Mouse (Mus musculus): Measurements from ENCODE around the gene Plk3. TPM values are rescaled to one million over a fixed set of nuclear protein-coding genes. Genes with fewer than 3 reads are reported as not detected.

Plk3 gene
- polyA plus RNA-seq, 1 experiment from 2014 or later, result 4.0 TPM

- ATAC-seq (no peak), DNase-seq (ENCODE audit: low spot score) (peak; percentile 68)
- Histone ChIP-seq H3K27ac (ENCODE audit: low read length) (no peak overlapping the region), H3K4me1 (ENCODE audit: insufficient read depth, low read depth, low read length) (no peaks in the 10 kb centered on the region), H3K4me2 (replicated peaks; ENCODE audit: low read depth, low read length) (no peak overlapping the region), H3K36me3 (ENCODE audit: insufficient read depth, low read length) (no peaks in the 10 kb centered on the region), H3K4me3 (ENCODE audit: low read depth, low read length) (no peak overlapping the region), H3K9ac (replicated peaks; ENCODE audit: low read depth) (no peak overlapping the region), H3K9me3 (ENCODE audit: low read length) (no peaks in the 10 kb centered on the region), H3K27me3 (replicated peaks; ENCODE audit: insufficient read depth, low read length) (no peaks in the 10 kb centered on the region)
- TF ChIP-seq EP300 (IDR thresholded peaks at IDR 0.05) (no peak), CTCF (IDR thresholded peaks at IDR 0.05) (peak; percentile 53)
- WGBS, result 36% methylated on average over 4 of the region's 4 CpGs
These were observed 6.8 kb upstream of the Plk3 start for GRCm38 (mm10) chr4:117140613-117141012.

- no peak overlapping the region for H3K4me2 ChIP-seq (replicated peaks; ENCODE audit: low read depth, low read length)
- ATAC-seq (peak; percentile 35; the same call in 1 of the 2 replicates), DNase-seq (ENCODE audit: low spot score) (peak; percentile 73)
- no peaks in the 10 kb centered on the region for H3K36me3 ChIP-seq (ENCODE audit: insufficient read depth, low read length)
- TF ChIP-seq CTCF (IDR thresholded peaks at IDR 0.05) (peak; percentile 83), EP300 (IDR thresholded peaks at IDR 0.05) (no peak)
- H3K4me3 ChIP-seq (ENCODE audit: low read depth, low read length), result no peak overlapping the region
- H3K27me3 ChIP-seq (replicated peaks; ENCODE audit: insufficient read depth, low read length), result no peaks in the 10 kb centered on the region
- no peak overlapping the region for H3K9ac ChIP-seq (replicated peaks; ENCODE audit: low read depth)
- WGBS, result 1% methylated on average over 2 of the region's 2 CpGs
- no peaks in the 10 kb centered on the region; the same call in 1 of the 2 replicates for H3K4me1 ChIP-seq (ENCODE audit: insufficient read depth, low read depth, low read length)
- no peak overlapping the region for H3K27ac ChIP-seq (ENCODE audit: low read length)
- H3K9me3 ChIP-seq (ENCODE audit: low read length), result no peaks in the 10 kb centered on the region
These were observed 5.5 kb upstream of the Plk3 start for GRCm38 (mm10) chr4:117139217-117139612.

DNA sequence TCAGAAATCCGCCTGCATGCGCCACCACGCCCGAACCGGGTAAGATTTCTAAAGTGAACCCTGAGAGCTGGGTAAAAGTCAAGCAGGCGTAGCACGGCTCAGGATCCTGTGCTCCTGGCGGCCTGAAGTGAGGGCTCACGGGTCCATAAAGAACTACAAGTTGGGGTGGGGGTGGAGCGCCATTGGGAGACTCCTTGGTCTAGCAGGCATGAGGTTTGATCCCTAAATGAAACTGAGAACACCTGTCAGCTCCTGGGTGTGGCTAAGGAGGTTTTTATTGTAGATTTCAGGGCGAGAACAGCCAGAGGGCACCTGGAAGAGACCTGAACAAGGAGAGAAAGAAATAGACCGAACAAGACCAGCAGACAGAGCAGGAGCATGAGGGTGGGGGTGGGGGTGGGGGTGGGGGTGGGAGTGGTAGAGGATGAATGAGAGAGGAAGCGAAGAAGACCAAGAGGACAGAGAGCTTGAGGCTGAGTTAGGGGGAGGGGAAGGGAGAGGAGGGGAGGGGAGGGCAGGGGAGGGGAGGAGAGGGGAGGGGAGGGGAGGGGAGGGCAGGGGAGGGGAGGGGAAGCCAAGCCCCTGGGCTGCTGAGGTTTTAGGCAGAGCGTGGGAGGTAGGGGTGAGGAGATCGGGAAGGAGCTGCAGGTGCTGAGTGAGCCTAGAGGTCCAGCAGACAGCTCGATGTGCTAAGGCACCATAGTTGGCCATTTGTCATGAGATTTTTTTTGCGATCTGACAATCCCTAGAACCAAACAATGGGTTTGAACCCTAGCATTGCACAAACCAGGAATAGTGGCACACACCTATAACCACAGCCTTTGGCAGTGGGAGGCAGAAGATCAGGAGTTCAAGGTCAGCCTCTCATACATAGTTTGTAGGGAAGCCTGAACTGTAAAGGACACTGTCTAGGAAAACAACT lies 4.8 kb upstream of the Plk3 start:
- WGBS, result 63% methylated on average over 16 of the region's 17 CpGs
- no peaks in the 10 kb centered on the region; the same call in 1 of the 2 replicates for H3K4me1 ChIP-seq (ENCODE audit: insufficient read depth, low read depth, low read length)
- no peak for ATAC-seq

GRCm38 (mm10) chr4:117136034-117136433 lies 2.3 kb upstream of the Plk3 start:
- Histone ChIP-seq H3K27ac (ENCODE audit: low read length) (peak overlapping the region; percentile 69), H3K9ac (replicated peaks; ENCODE audit: low read depth) (no peak overlapping the region), H3K36me3 (ENCODE audit: insufficient read depth, low read length) (no peaks in the 10 kb centered on the region), H3K27me3 (replicated peaks; ENCODE audit: insufficient read depth, low read length) (no peaks in the 10 kb centered on the region), H3K4me2 (replicated peaks; ENCODE audit: low read depth, low read length) (no peak overlapping the region), H3K4me3 (ENCODE audit: low read depth, low read length) (no peak overlapping the region), H3K4me1 (ENCODE audit: insufficient read depth, low read depth, low read length) (peaks cover 3% of the 10 kb centered on the region), H3K9me3 (ENCODE audit: low read length) (no peaks in the 10 kb centered on the region)
- TF ChIP-seq CTCF (IDR thresholded peaks at IDR 0.05) (no peak), EP300 (IDR thresholded peaks at IDR 0.05) (peak; percentile 88)
- 18% methylated on average over 8 of the region's 8 CpGs for WGBS
- ATAC-seq (peak; percentile 68), DNase-seq (ENCODE audit: low spot score) (peak; percentile 86)

More for the DNA sequence above, 4.8 kb upstream of the Plk3 start:
- Histone ChIP-seq H3K9me3 (ENCODE audit: low read length) (no peaks in the 10 kb centered on the region), H3K4me3 (ENCODE audit: low read depth, low read length) (no peak overlapping the region), H3K4me2 (replicated peaks; ENCODE audit: low read depth, low read length) (no peak overlapping the region), H3K9ac (replicated peaks; ENCODE audit: low read depth) (no peak overlapping the region), H3K27ac (ENCODE audit: low read length) (no peak overlapping the region), H3K36me3 (ENCODE audit: insufficient read depth, low read length) (no peaks in the 10 kb centered on the region), H3K27me3 (replicated peaks; ENCODE audit: insufficient read depth, low read length) (no peaks in the 10 kb centered on the region)
- TF ChIP-seq CTCF (IDR thresholded peaks at IDR 0.05) (no peak), EP300 (IDR thresholded peaks at IDR 0.05) (no peak)
- no peak for DNase-seq (ENCODE audit: low spot score)

GRCm38 (mm10) chr4:117134601-117134995 lies 835 bp upstream of the Plk3 start:
- H3K4me2 ChIP-seq (replicated peaks; ENCODE audit: low read depth, low read length), result no peak overlapping the region
- peaks cover 3% of the 10 kb centered on the region for H3K4me1 ChIP-seq (ENCODE audit: insufficient read depth, low read depth, low read length)
- WGBS, result 13% methylated on average over 2 of the region's 2 CpGs
- H3K27me3 ChIP-seq (replicated peaks; ENCODE audit: insufficient read depth, low read length), result no peaks in the 10 kb centered on the region
- DNase-seq (ENCODE audit: low spot score), result no peak
- H3K36me3 ChIP-seq (ENCODE audit: insufficient read depth, low read length), result no peaks in the 10 kb centered on the region
- no peak overlapping the region for H3K27ac ChIP-seq (ENCODE audit: low read length)
- TF ChIP-seq CTCF (IDR thresholded peaks at IDR 0.05) (no peak), EP300 (IDR thresholded peaks at IDR 0.05) (no peak)
- ATAC-seq, result no peak
- no peaks in the 10 kb centered on the region for H3K9me3 ChIP-seq (ENCODE audit: low read length)
- H3K9ac ChIP-seq (replicated peaks; ENCODE audit: low read depth), result no peak overlapping the region
- no peak overlapping the region for H3K4me3 ChIP-seq (ENCODE audit: low read depth, low read length)

DNA sequence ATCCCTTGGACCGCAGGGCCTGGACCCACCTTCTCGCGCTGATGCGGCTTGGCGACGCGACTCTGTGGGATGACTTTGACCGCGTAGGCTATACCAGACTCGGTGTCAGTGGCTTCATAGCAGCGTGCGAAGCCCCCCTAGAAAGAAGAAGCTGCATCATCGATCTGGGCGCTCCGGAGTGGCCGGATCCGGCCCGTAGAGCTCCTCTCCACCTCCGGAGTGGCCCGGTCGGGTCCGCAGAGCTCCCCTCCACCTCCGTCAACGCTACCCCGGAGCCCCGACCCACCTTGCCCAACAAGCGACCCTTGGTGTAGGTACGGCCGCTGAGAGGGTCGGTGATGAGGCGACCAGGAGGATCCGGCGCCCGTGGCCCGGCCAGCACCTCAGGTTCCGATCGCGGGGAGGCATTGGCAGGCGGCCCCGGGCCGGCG lies 382 bp downstream of the Plk3 start:
- no peaks in the 10 kb centered on the region for H3K9me3 ChIP-seq (ENCODE audit: low read length)
- H3K9ac ChIP-seq (replicated peaks; ENCODE audit: low read depth), result peak overlapping the region; percentile 78
- 0 out of 2 replicates have a peak, but pooled peaks have one; percentile 2 for ATAC-seq
- H3K4me2 ChIP-seq (replicated peaks; ENCODE audit: low read depth, low read length), result peak overlapping the region; percentile 99
- H3K4me1 ChIP-seq (ENCODE audit: insufficient read depth, low read depth, low read length), result peaks cover 3% of the 10 kb centered on the region
- H3K36me3 ChIP-seq (ENCODE audit: insufficient read depth, low read length), result no peaks in the 10 kb centered on the region
- DNase-seq (ENCODE audit: low spot score), result no peak
- under 1% methylated on average over 41 of the region's 42 CpGs for whole genome bisulfite sequencing
- H3K27ac ChIP-seq (ENCODE audit: low read length), result no peak overlapping the region
- TF ChIP-seq CTCF (IDR thresholded peaks at IDR 0.05) (no peak), EP300 (IDR thresholded peaks at IDR 0.05) (no peak)
- peak overlapping the region; percentile 85 for H3K4me3 ChIP-seq (ENCODE audit: low read depth, low read length)
- no peaks in the 10 kb centered on the region for H3K27me3 ChIP-seq (replicated peaks; ENCODE audit: insufficient read depth, low read length)

Measured in lung, postnatal 0 days (tissue).